Mouse (Mus musculus) megakaryocyte, embryonic 14.5 days (primary cell): ENCODE data around the gene Selenon.

Source experiments
- FLI1 ChIP-seq: IDR thresholded peaks from 2 replicates; pipeline ENCODE4 v1.6.1; 2012; ENCODE audit warnings: low read length, inconsistent platforms, mixed read lengths
- GATA1 ChIP-seq: IDR thresholded peaks from 3 replicates; pipeline ENCODE4 v1.6.1; 2012; ENCODE audit warnings: mixed read lengths, low read length, inconsistent platforms, borderline replicate concordance

- no peak for TF ChIP-seq FLI1
- no peak for TF ChIP-seq GATA1
Measured at GRCm38 (mm10) chr4:134562014-134562413, 10.0 kb upstream of the Selenon start.
